Mouse (Mus musculus) stomach, postnatal 0 days (tissue): ENCODE results near the gene Cdc42ep4.

Experiments used
- CTCF ChIP-seq: IDR thresholded peaks from 2 replicates; pipeline ENCODE4 v1.5.1; 2016; ENCODE audit warnings: antibody characterized with exemption, low read depth, mild to moderate bottlenecking, moderate library complexity
- EP300 ChIP-seq: optimal IDR thresholded peaks from 2 replicates; pipeline ENCODE3; 2016; ENCODE audit warnings: antibody characterized with exemption

DNA sequence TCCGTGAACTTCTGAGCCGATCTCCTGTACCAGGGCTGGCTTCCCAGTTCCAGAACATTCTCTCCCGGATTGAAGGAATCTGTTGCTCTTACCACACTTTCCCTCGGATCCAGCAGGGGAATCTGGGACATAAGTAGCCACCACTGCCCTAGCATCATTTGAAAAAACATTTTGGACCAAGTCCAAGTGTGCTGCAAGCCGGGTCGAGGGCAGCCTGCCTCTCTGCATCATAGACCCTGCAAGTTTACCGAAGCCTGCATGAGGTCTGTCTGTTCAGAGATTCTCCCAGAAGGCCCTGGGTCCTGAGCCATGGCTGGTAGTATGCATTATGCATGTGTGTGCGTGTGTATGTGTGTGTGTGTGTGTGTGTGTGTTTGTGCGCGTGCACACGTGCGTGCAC lies 44.2 kb upstream of the Cdc42ep4 start:
- TF ChIP-seq CTCF (no peak), EP300 (no peak)
